In genomic region chr3:89965972-89966371, GRCm38 (mm10) we compare ENCODE assay signal across 27 mouse cellular contexts.
"Had no signal": no experiment of that assay in that cellular context is flagged by ENCODE, and none has a peak within 500 bp of the region (broad histone marks: within the 10 kb centered on the region; RNA-seq: fewer than 3 reads in every experiment).

No protein-coding gene starts in this region.

- H3K4me2 ChIP-seq: heart, embryonic 11.5 days; heart, embryonic 13.5 days; heart, embryonic 15.5 days; hindbrain, embryonic 12.5 days; hindbrain, embryonic 14.5 days; intestine, embryonic 15.5 days; limb, embryonic 12.5 days; liver, embryonic 11.5 days had no signal

- H3K36me3 ChIP-seq: heart, embryonic 15.5 days; hindbrain, embryonic 12.5 days; intestine, embryonic 15.5 days had no signal

- H3K27ac ChIP-seq: gastrocnemius, adult 2 months; heart, adult 2 months; heart, embryonic 13.5 days; heart, embryonic 15.5 days; hindbrain, embryonic 10.5 days; hindbrain, embryonic 12.5 days; hindbrain, embryonic 14.5 days; intestine, embryonic 15.5 days; layer of hippocampus, adult 2 months; left cerebral cortex, adult 2 months; limb, embryonic 10.5 days; limb, embryonic 12.5 days had no signal

- H3K9me3 ChIP-seq: heart, embryonic 13.5 days; heart, embryonic 15.5 days; hindbrain, embryonic 10.5 days; hindbrain, embryonic 12.5 days; intestine, embryonic 15.5 days; limb, embryonic 10.5 days; limb, embryonic 12.5 days had no signal

- H3K4me3 ChIP-seq: gastrocnemius, adult 2 months; heart, adult 2 months; heart, embryonic 13.5 days; heart, embryonic 15.5 days; hindbrain, embryonic 12.5 days; intestine, embryonic 15.5 days; layer of hippocampus, adult 2 months; left cerebral cortex, adult 2 months; limb, embryonic 10.5 days; limb, embryonic 12.5 days had no signal

- H3K27me3 ChIP-seq: heart, embryonic 13.5 days; heart, embryonic 15.5 days; hindbrain, embryonic 12.5 days; intestine, embryonic 15.5 days; limb, embryonic 12.5 days had no signal

- H3K9ac ChIP-seq: heart, embryonic 13.5 days; heart, embryonic 15.5 days; hindbrain, embryonic 12.5 days; hindbrain, embryonic 14.5 days; intestine, embryonic 15.5 days; limb, embryonic 12.5 days had no signal

- DNase-seq: gastrocnemius, adult 2 months; gastrocnemius, postnatal 10 days; gastrocnemius, postnatal 25 days; heart, adult 2 months; heart, postnatal 14 days; heart, postnatal 4 days; kidney, adult 18-20 months; kidney, adult 8-10 months; kidney, postnatal 10 days; kidney, postnatal 25 days; kidney, postnatal 4 days; liver had no signal

- ATAC-seq: hindbrain, embryonic 16.5 days; inflammation-experienced regulatory T-cells, adult 6 months; intestine, embryonic 15.5 days; intestine, postnatal 0 days had no signal
